Mouse (Mus musculus): Measurements from ENCODE around the gene Megf8.
"Not testable (repeated sequence)": the region's sequence is repeated elsewhere in the genome, so short reads cannot be mapped to it uniquely, and the experiment has no call there.

Gene Megf8

DNA sequence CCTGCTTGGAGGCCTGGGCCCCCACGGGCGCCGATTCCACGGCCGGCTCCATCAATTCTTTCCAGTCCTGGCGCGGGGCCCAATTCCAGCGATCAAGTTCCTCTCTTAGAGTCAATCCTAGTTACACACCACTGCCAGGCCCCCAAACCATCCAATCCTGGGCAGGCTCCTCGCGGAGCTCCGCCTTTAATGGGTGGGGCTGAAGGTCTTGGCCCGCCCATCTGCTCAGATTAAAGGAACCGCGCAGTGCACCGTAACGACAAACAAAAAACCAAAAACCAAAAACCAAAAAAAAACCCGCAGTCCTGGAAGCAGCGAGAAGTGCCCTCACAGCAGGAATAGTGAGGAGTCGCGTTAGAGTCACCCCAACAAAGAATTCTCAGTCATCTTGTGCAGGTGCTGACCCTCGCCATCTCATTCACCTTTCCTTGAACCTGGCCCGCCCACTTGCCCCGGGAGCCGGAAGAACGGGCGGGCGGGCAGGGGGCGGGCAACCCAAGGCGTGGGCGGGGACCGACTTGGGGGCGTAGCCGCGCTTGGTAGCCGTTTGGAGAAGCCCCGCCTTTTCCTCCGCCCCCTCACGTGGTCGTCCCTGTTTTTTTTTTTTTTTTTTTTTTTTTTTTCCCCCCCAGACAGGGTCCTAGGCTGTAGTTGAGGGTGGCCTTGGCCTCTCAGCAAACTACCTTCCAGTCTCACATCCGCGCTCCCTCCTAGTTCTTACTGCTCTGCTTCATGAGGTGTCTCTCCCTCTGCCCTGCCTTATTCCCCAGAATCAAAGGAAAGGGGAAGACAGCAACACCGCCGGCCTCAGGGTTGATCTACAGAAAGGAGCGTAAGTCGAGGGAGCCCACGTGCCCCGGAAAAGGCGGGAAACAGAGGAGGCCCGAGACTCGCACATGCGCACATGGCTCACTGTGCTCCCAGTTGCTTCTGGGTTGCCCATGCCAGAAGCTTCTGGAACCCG is 78.9 kb downstream of the Megf8 start:
- intact Hi-C loops (cut with DNase I) = no loop called here

DNA sequence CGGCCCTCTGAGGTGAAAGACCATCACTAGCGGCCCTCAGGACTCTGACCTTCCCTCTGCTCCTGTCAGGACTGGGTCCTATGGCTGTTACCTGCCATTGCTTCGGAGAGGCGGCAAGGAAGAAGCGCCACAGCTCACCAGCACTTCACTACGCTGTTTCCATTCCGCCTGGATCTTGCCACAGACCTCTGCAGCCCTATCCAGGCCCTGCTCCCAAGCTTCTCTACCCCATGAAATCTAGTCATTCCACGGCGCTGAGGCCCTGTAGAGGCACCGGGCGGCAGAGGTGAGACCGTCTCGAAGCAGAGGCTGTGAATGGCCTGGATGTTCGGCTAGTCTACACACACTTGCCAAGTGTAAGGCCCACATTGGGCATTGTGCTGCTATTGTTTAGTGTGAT is 79.7 kb downstream of the Megf8 start:
- intact Hi-C loops (cut with DNase I) = no loop called here

DNA sequence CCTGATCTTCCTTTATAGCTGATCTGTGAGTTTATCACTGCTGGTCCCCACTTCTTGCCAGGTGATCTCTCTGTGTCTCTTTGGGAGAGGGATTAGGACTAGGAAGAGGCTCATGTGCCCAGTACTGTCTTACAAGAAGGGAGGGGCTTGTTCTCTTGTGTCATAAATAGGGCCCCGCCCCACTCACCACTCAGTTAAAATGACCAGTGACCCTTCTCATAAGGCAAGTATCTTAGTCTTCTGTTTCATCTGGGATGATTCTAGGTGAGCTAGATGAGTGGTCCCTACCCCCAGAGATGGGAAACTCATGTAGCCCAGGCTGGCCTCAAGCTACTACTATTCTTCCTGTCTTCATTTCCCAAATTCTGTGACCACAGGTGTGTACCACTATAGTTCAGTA is 81.6 kb downstream of the Megf8 start, which contains the start of gene Lipe:
Lipe (minus strand) TSS at position 101 of the 400 bp plus-strand sequence.
- intact Hi-C loops (cut with DNase I) = no loop called here

DNA sequence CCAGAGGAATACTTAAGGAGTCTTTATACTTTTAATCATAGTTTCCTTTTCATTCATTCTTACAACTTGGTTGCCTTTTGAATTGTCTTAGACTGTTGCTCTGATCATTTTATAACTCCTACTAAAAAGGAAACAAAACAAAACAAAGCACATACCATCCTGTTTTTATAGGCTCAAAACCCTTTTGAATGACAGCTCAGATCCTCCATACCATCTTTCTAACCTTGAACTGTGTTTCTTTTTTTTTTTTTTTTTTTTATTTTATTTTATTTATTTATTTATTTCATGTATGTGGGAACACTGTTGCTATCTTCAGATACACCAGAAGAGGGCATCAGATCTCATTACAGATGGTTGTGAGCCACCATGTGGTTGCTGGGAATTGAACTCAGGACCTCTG is 82.1 kb downstream of the Megf8 start:
- intact Hi-C loops (cut with DNase I) = not testable (repeated sequence)

DNA sequence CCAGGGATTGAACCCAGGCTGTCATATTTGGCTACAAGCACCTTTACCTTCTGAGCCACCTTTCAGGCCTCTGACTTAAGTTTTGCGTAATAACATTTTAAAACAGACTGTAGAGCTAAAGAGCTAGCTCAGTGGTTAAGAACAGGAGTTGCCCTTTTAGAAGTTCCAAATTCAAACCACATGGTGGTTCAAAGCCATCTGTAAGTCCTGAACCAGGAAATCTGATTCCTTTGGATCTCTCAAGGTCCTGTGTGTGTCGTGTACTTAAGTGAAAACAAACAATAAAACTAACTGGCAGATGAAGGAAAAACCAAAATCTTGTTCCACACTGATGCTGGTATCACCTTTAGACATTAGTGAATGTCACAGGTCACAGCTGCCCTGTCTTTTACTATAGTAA is 84.6 kb downstream of the Megf8 start:
- intact Hi-C loops (cut with DNase I) = no loop called here

DNA sequence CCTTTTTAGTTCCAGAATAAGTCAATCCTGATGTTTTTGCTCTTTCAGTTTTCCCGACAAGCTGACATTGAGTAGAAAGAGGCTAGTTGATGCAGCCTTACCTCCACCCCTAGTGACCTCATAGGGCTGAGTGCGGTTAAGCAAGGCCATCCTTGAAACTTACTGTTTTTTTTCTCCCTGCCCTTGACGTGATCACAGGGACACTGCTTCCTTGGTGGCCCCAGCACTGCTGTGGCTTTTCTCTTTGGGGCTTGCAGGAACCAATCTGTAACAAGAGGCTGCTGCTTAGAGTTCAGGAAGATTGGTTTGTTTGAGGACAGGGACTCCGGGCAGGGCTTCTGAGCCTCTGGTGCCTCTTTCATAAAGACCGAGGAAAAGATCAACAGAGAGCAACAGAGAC is 85.0 kb downstream of the Megf8 start:
- intact Hi-C loops (cut with DNase I) = no loop called here

DNA sequence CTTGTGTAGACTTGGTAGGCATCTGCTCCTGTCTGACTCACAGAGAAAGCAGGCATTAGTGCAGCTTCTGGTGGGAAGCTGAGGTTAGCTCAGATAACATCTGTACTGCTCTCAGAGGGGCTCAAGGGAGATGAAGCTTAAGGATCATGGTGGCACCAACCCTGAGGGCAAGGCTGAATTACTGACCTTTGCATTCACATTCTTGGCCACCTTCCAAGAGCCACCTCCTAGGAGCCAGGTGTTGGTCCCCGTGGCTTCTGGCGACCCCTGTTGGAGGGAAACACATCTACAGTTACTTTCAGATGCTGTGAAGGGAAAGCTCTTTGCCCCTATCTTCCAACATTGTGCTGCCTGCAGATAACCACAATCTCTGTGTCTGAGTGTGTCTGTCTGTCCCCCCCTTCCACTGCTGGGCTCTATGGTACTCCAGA is 85.7 kb downstream of the Megf8 start:
- intact Hi-C loops (cut with DNase I) = no loop called here

DNA sequence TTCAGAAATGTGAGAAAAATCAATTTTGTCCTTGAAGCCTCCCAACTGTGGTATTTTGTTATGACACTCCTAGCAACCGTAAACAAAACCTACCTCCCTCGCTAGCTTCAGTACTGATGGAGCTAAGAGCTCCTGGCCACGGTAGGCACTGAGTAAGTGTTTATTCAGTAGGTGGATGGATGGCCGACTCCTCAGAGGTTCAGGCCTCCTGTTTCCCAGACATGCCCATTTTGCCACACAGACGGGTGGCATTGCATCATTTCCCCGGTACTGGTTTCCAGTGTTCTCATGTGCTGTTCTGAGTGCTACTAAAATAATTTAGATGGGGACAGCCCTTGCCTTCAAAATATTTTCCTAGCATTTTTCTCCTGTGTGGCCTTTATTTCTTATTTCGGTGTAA is 89.5 kb downstream of the Megf8 start:
- intact Hi-C loops (cut with DNase I) = loop anchor here (5.0 kb wide), 1 partner anchor 39 kb away; the partner anchor contains the start of gene Cnfn

DNA sequence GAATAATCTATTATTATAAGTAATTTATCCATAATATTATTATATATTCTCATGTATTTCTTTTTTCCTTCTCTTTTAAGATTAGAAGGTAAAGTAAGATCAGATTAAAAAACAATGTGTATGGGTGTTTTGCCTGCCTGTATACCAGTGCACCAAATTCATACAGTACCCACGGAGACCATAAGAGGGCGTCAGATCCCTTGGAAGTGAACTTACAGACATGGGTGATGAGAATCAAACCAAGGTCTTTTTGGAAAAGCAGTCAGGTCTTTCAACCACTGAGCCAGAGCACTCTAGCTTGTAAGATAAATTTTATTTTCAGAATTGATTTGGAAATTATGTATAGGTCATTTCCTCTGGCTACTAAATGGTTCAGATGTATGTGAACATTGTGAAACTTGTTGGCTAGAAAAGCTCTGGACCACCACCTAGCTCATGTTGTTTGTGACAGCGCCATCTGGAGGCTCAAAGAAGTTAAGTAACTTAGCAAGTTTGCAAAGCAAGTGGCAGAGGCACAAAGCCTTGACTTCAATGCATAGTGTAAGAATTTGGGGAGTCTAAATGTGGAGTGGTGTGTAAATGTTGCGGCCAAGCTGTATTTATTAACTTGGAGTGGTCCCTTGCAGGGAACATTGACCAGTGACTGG is 92.3 kb downstream of the Megf8 start:
- intact Hi-C loops (cut with DNase I) = loop anchor here (5.0 kb wide), 1 partner anchor 42 kb away; the partner anchor contains the start of gene Cnfn

DNA sequence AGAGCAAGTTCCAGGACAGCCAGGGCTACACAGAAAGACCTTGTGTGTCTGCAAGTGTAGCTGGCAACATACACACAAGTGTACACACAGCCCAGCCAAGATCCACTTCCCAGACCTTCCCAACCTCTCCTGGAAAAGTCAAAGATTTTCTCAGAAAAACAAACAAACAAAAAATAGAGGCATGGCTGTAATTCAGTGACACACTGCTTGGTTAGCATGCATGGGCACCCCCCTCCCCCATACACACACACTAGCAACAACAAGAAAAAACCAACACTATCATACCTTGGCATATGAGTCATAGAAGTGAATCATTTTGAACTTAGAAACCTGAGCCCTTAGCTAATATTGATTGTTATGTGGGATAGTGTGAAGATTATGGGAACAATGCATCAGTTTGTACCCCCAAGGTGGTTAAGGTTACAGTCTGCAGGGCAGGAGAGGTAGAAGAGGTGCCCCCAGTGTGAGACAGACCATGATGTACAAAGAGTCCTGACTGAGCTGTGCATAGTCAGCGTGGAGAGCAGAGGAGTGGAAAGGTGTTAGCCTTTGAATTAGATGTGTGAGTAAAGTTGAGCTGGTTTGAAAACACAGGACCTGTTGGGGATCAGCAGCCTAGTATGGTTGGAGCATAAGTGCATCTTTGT is 94.1 kb downstream of the Megf8 start:
- intact Hi-C loops (cut with DNase I) = no loop called here

DNA sequence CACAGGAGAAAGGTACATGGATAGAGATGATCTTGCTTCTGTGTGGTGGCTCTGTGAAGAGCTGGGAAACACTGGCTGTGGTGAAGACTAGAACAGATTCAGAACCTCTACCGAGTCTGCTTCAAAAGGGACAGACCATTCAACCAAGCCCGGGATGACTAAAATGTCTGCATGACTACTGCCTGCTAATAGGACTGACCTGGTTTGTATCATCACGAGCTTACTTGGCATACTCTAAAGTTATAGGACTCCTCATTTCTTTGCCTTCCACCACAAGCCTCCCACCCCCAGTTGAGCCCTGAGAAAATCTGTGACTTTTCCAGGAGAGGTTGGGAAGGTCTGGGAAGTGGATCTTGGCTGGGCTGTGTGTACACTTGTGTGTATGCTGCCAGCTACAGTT is 94.9 kb downstream of the Megf8 start:
- intact Hi-C loops (cut with DNase I) = no loop called here

DNA sequence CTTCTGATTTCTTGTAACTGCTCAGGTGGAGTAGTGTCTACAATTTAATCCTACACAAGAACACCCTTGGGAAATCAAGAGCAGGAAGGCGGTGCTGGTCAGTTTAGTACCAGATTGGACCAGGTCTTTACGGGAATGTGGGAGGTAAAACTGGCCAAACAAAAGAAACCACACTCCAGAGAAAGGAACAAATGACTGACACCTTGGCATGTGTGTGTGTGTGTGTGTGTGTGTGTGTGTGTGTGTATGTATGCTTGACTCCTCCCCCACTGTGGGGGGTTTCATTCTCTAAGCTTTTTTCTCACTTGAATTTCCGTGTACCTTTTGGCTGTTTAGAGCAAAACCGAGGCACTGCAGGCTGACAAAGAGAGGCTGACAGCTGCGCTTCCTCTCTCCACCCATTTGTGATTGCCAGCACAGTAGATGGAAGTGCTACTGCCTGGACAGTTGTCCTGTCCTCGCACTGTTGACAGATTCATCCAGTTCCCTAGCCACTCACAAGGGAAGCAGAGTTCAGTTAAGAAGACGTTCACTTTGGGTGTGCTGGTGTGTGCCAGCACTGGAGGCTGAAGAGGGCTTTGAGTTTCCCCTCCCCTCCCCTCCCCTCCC is 96.0 kb downstream of the Megf8 start, which contains the start of gene Cxcl17:
Cxcl17 (minus strand) TSS at position 54 of the 609 bp plus-strand sequence.
- intact Hi-C loops (cut with DNase I) = no loop called here
